Mouse (Mus musculus) embryonic facial prominence, embryonic 13.5 days (tissue): ENCODE results near the gene Fbxw4. TPM values are rescaled to one million over a fixed set of nuclear protein-coding genes. Genes with fewer than 3 reads are reported as not detected.
"Not testable (repeated sequence)": the region's sequence is repeated elsewhere in the genome, so short reads cannot be mapped to it uniquely, and the experiment has no call there.

Source experiments
- ATAC-seq: fragments of 200-750 bp; cut with Nextera tagmentation; 2 replicates; pipeline ENCODE4 v1.8.0; 2017; ENCODE audit warnings: low read depth; ENCODE audit not compliant: insufficient number of reproducible peaks, insufficient read depth, low FRiP score, low TSS enrichment
- H3K27ac ChIP-seq: fragments of 300-500 bp; sonication (generic); 2 replicates; pipeline ENCODE4 v1.5.1; 2015; ENCODE audit warnings: moderate library complexity, mild to moderate bottlenecking, inconsistent platforms
- H3K27me3 ChIP-seq: fragments of 300-500 bp; sonication (generic); 2 replicates; pipeline ENCODE4 v1.6.1; 2015; ENCODE audit warnings: mild to moderate bottlenecking, inconsistent platforms
- H3K36me3 ChIP-seq: fragments of 300-500 bp; sonication (generic); 2 replicates; pipeline ENCODE4 v1.6.1; 2015; ENCODE audit warnings: mild to moderate bottlenecking, inconsistent platforms
- H3K4me1 ChIP-seq: fragments of 300-500 bp; sonication (generic); 2 replicates; pipeline ENCODE4 v1.6.1; 2015; ENCODE audit warnings: inconsistent platforms
- H3K4me2 ChIP-seq: fragments of 300-500 bp; sonication (generic); 2 replicates; pipeline ENCODE4 v1.6.1; 2015; ENCODE audit warnings: moderate library complexity, mild to moderate bottlenecking, inconsistent platforms
- H3K4me3 ChIP-seq: fragments of 300-500 bp; sonication (generic); 2 replicates; pipeline ENCODE4 v1.5.1; 2015; ENCODE audit warnings: mild to moderate bottlenecking, inconsistent platforms
- H3K9ac ChIP-seq: fragments of 300-500 bp; sonication (generic); 2 replicates; pipeline ENCODE4 v1.6.1; 2015; ENCODE audit warnings: mild to moderate bottlenecking, inconsistent platforms
- H3K9me3 ChIP-seq: fragments of 300-500 bp; sonication (generic); 2 replicates; pipeline ENCODE4 v1.6.1; 2016; ENCODE audit warnings: inconsistent platforms
- WGBS: fragments of 180-500 bp; shearing (Covaris S2); methylation state at CpG from one replicate; pipeline ENCODE4 v1.1.7; 2015; ENCODE audit warnings: mixed read lengths; 5-methylcytosine and 5-hydroxymethylcytosine counted together
- polyA plus RNA-seq: library from polyadenylated mRNA; unstranded; fragments of >200 nt; fragmentation: Nextera tagmentation; extraction: Ambion mirVana; gene quantifications from 2 replicates; pipeline ENCODE4 v1.2.1, GENCODE M21; 2015

Fbxw4 gene
- polyA plus RNA-seq, 1 experiment from 2014 or later: 6.9 TPM

DNA sequence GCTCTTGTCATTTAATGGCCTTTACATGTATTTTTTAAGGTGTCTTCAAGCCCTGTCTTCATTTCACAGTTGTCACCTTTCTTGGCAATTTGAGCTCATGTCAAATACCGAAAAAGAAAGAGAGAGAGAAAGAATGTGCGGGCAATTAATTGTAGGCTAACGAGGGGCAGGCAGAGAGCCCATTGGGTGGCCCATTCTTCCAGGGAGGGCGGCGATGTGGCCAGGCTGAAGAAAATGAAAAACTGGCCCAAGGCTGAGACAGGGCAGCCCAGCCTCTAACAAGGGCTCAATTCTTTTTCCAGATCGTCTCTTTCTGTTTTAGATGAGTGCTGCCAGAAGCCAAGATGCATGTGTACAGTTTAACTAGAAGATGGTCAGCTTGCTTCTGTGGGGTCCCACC is 6.1 kb downstream of the Fbxw4 start:
- Histone ChIP-seq H3K27ac (no peak overlapping the region), H3K9me3 (no peaks in the 10 kb centered on the region), H3K36me3 (no peaks in the 10 kb centered on the region), H3K4me3 (no peak overlapping the region), H3K27me3 (no peaks in the 10 kb centered on the region), H3K4me1 (peaks cover 45% of the 10 kb centered on the region), H3K9ac (no peak overlapping the region), H3K4me2 (no peak overlapping the region)
- WGBS: 59% methylated on average over 6 of the region's 6 CpGs
- no peak for ATAC-seq

DNA sequence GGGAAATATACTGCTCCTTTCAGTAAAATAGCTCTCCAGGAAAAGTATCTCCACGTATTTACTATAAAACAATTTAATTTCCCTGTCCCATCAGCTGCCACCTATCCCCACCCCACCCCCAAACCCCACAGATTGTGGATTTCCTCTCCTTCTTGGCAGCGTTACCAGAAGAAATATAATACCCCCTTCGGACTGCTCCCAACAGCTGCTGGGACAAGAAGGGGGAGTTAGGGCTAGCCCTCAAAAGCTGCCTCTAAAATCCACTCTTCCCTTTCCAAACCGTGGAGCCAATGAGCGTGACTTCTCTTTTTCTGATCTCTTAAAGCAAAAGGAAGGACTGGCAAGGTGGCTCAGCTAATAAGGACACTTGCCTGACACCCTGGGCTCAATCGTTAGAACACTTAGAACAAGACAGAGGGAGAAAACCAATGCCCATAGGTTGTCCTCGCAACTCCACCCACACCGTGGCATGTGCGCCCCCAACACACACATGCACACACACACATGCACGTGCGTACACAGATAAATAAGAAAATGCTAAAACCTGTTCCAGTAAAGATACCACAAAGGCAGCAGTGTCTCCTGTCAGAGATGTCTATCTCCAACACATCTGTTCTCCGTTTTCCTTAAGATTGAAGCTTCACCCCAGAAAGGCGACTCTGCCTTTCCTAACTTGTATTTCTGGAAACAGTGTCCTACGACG is 7.7 kb downstream of the Fbxw4 start:
- ATAC-seq: no peak
- H3K9ac ChIP-seq: no peak overlapping the region
- peaks cover 38% of the 10 kb centered on the region for H3K4me1 ChIP-seq
- H3K27me3 ChIP-seq: no peaks in the 10 kb centered on the region
- WGBS: 23% methylated on average over 15 of the region's 15 CpGs
- H3K4me2 ChIP-seq: peak overlapping the region; percentile 43
- 0 out of 2 replicates have a peak overlapping the region, but pooled peaks have one; percentile 5 for H3K4me3 ChIP-seq
- H3K36me3 ChIP-seq: no peaks in the 10 kb centered on the region
- H3K9me3 ChIP-seq: no peaks in the 10 kb centered on the region
- peak overlapping the region; percentile 71 for H3K27ac ChIP-seq

- no peaks in the 10 kb centered on the region for H3K27me3 ChIP-seq
- H3K4me2 ChIP-seq: peak overlapping the region; percentile 43; the same call in 1 of the 2 replicates
- no peak for ATAC-seq
- no peak overlapping the region for H3K9ac ChIP-seq
- H3K27ac ChIP-seq: peak overlapping the region; percentile 71; the same call in 1 of the 2 replicates
- WGBS: 76% methylated on average over 8 of the region's 8 CpGs
- peaks cover 42% of the 10 kb centered on the region for H3K4me1 ChIP-seq
- no peaks in the 10 kb centered on the region for H3K9me3 ChIP-seq
- no peaks in the 10 kb centered on the region for H3K36me3 ChIP-seq
- H3K4me3 ChIP-seq: no peak overlapping the region
These were observed 8.6 kb downstream of the Fbxw4 start for GRCm38 (mm10) chr19:45651524-45651923.

DNA sequence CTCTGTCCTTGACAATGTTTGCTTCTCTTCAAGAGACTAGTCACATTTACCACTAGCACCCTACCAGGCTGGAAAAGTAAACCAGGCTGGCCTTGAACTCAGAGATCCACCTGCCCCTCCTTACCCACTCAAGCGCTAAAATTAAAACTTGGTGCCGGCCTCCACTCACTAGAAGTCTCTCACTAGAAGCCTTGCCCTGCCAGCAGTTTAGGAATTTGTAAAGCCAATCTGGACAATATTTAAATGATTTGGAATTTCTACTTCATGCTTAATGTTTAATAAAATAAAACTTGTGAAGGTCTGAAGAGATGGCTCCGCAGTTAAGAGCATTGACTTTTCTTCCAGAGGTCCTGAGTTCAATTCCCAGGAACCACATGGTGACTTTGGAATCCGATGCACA is 10.3 kb downstream of the Fbxw4 start:
- Histone ChIP-seq H3K27ac (no peak overlapping the region), H3K9me3 (no peaks in the 10 kb centered on the region), H3K36me3 (no peaks in the 10 kb centered on the region), H3K4me2 (no peak overlapping the region), H3K4me1 (peaks cover 38% of the 10 kb centered on the region), H3K9ac (no peak overlapping the region), H3K27me3 (no peaks in the 10 kb centered on the region), H3K4me3 (no peak overlapping the region)
- no peak for ATAC-seq
- 82% methylated on average over 4 of the region's 4 CpGs for WGBS

GRCm38 (mm10) chr19:45648469-45648868 is 11.6 kb downstream of the Fbxw4 start:
- H3K4me3 ChIP-seq, H3K27ac ChIP-seq, H3K9ac ChIP-seq, H3K36me3 ChIP-seq, H3K4me2 ChIP-seq, H3K9me3 ChIP-seq, H3K27me3 ChIP-seq: not testable (repeated sequence)
- peaks cover 37% of the 10 kb centered on the region for H3K4me1 ChIP-seq
- peak; percentile 79; the same call in 1 of the 2 replicates for ATAC-seq
- 92% methylated on average over 6 of the region's 6 CpGs for WGBS

- H3K27me3 ChIP-seq: no peaks in the 10 kb centered on the region
- 28% methylated on average over 4 of the region's 4 CpGs for WGBS
- H3K27ac ChIP-seq: 0 out of 2 replicates have a peak overlapping the region, but pooled peaks have one; percentile 41
- H3K36me3 ChIP-seq: no peaks in the 10 kb centered on the region
- no peak overlapping the region for H3K4me3 ChIP-seq
- H3K9me3 ChIP-seq: no peaks in the 10 kb centered on the region
- no peak overlapping the region for H3K4me2 ChIP-seq
- H3K4me1 ChIP-seq: peaks cover 22% of the 10 kb centered on the region
- no peak for ATAC-seq
- no peak overlapping the region for H3K9ac ChIP-seq
These were observed 13.2 kb downstream of the Fbxw4 start for GRCm38 (mm10) chr19:45646866-45647265.

- H3K4me1 ChIP-seq: peaks cover 4% of the 10 kb centered on the region; the same call in 1 of the 2 replicates
- 83% methylated on average over 7 of the region's 7 CpGs for WGBS
- H3K9ac ChIP-seq: no peak overlapping the region
- no peak for ATAC-seq
- H3K4me2 ChIP-seq: no peak overlapping the region
- H3K27ac ChIP-seq: no peak overlapping the region
- no peaks in the 10 kb centered on the region for H3K27me3 ChIP-seq
- no peaks in the 10 kb centered on the region for H3K9me3 ChIP-seq
- peaks cover 16% of the 10 kb centered on the region for H3K36me3 ChIP-seq
- no peak overlapping the region for H3K4me3 ChIP-seq
These were observed 19.4 kb downstream of the Fbxw4 start for GRCm38 (mm10) chr19:45640691-45641090.

- H3K9me3 ChIP-seq: no peaks in the 10 kb centered on the region
- no peak for ATAC-seq
- H3K9ac ChIP-seq: no peak overlapping the region
- H3K4me2 ChIP-seq: no peak overlapping the region
- peaks cover 48% of the 10 kb centered on the region for H3K36me3 ChIP-seq
- 66% methylated on average over 5 of the region's 5 CpGs for WGBS
- no peaks in the 10 kb centered on the region for H3K27me3 ChIP-seq
- H3K27ac ChIP-seq: no peak overlapping the region
- no peaks in the 10 kb centered on the region; the same call in 1 of the 2 replicates for H3K4me1 ChIP-seq
- no peak overlapping the region for H3K4me3 ChIP-seq
These were observed 24.2 kb downstream of the Fbxw4 start for GRCm38 (mm10) chr19:45635960-45636359.

GRCm38 (mm10) chr19:45631584-45631983 is 28.5 kb downstream of the Fbxw4 start:
- H3K9me3 ChIP-seq: no peaks in the 10 kb centered on the region
- H3K27me3 ChIP-seq: no peaks in the 10 kb centered on the region
- no peak overlapping the region for H3K27ac ChIP-seq
- H3K36me3 ChIP-seq: peaks cover 61% of the 10 kb centered on the region
- no peak overlapping the region for H3K4me3 ChIP-seq
- no peaks in the 10 kb centered on the region; the same call in 1 of the 2 replicates for H3K4me1 ChIP-seq
- 44% methylated on average over 3 of the region's 3 CpGs for WGBS
- H3K9ac ChIP-seq: 0 out of 2 replicates have a peak overlapping the region, but pooled peaks have one; percentile 32
- no peak overlapping the region for H3K4me2 ChIP-seq
- ATAC-seq: no peak

DNA sequence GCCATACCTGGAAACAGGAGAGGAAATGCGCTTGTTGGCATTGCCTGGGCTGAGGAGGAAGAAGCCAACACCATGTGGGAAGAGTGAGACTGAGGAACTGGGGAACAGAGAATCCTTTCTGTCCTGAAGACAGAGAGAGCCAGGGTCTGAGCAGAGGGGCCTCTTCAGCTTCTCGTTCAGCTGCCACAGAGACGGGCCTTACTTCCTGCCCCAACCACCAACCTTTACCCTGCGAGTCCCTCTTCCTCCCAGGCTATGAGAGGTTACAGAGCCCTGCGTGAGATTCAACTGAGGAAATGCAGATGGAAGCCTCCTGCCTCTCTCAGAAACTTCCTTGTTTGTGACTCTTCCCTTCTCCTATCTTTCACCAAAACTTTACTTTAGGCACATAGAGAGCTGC is 29.2 kb downstream of the Fbxw4 start:
- 36% methylated on average over 5 of the region's 5 CpGs for WGBS
- H3K36me3 ChIP-seq: peaks cover 61% of the 10 kb centered on the region

GRCm38 (mm10) chr19:45629219-45629618 is 30.9 kb downstream of the Fbxw4 start:
- no peak overlapping the region for H3K9ac ChIP-seq
- H3K4me3 ChIP-seq: no peak overlapping the region
- H3K4me2 ChIP-seq: no peak overlapping the region
- no peaks in the 10 kb centered on the region for H3K9me3 ChIP-seq
- no peak for ATAC-seq
- H3K27ac ChIP-seq: no peak overlapping the region
- no peaks in the 10 kb centered on the region for H3K27me3 ChIP-seq
- H3K36me3 ChIP-seq: peaks cover 57% of the 10 kb centered on the region
- no peaks in the 10 kb centered on the region; the same call in 1 of the 2 replicates for H3K4me1 ChIP-seq
- 98% methylated on average over 3 of the region's 3 CpGs for WGBS

More for the DNA sequence above, 29.2 kb downstream of the Fbxw4 start:
- no peaks in the 10 kb centered on the region for H3K9me3 ChIP-seq
- no peaks in the 10 kb centered on the region for H3K27me3 ChIP-seq
- no peak overlapping the region for H3K9ac ChIP-seq
- ATAC-seq: no peak
- no peak overlapping the region for H3K27ac ChIP-seq
- no peak overlapping the region for H3K4me3 ChIP-seq
- no peaks in the 10 kb centered on the region; the same call in 1 of the 2 replicates for H3K4me1 ChIP-seq
- H3K4me2 ChIP-seq: no peak overlapping the region

GRCm38 (mm10) chr19:45628649-45629048 is 31.5 kb downstream of the Fbxw4 start:
- Histone ChIP-seq H3K9me3 (no peaks in the 10 kb centered on the region), H3K27me3 (no peaks in the 10 kb centered on the region), H3K4me2 (no peak overlapping the region), H3K4me3 (no peak overlapping the region), H3K27ac (no peak overlapping the region), H3K4me1 (no peaks in the 10 kb centered on the region; the same call in 1 of the 2 replicates), H3K36me3 (peaks cover 56% of the 10 kb centered on the region), H3K9ac (no peak overlapping the region)
- 68% methylated on average over 6 of the region's 6 CpGs for WGBS
- no peak for ATAC-seq
